In genomic region chr4:44232771-44233712, GRCm38 (mm10) we compare ENCODE assay signal across 8 mouse cellular contexts. TPM values are rescaled to one million over a fixed set of nuclear protein-coding genes. Genes with fewer than 3 reads are reported as not detected.
DNase-seq lines count a peak whose midpoint lies in the region; ATAC-seq and TF ChIP-seq lines count a peak whose summit lies in the region.

No protein-coding gene starts in this region.

- H3K4me2 ChIP-seq in heart, embryonic 14.5 days (ENCODE audit: low read length) = peak overlapping the region; percentile 91
- peak overlapping the region; percentile 95 for H3K4me2 ChIP-seq in kidney, embryonic 16.5 days (replicated peaks; ENCODE audit: low read depth, low read length)
- H3K4me2 ChIP-seq in liver, postnatal 0 days (ENCODE audit: low read depth, low read length) = peak overlapping the region; percentile 84
- H3K4me2 ChIP-seq in neural tube, embryonic 12.5 days (replicated peaks) = peak overlapping the region; percentile 87

- H3K36me3 ChIP-seq in heart, embryonic 14.5 days (ENCODE audit: control insufficient read depth, insufficient read depth, low read length) = no peaks in the 10 kb centered on the region
- no peaks in the 10 kb centered on the region for H3K36me3 ChIP-seq in kidney, embryonic 16.5 days (ENCODE audit: insufficient read depth, low read length)
- no peaks in the 10 kb centered on the region for H3K36me3 ChIP-seq in liver, postnatal 0 days (replicated peaks; ENCODE audit: insufficient read depth, low read length)
- H3K36me3 ChIP-seq in neural tube, embryonic 12.5 days = no peaks in the 10 kb centered on the region

- H3K27ac ChIP-seq in embryonic fibroblast, embryonic 13.5 days (ENCODE audit: insufficient read depth, low read length) = peak overlapping the region; percentile 68
- peak overlapping the region; percentile 77 to 91 for H3K27ac ChIP-seq in heart, embryonic 14.5 days (replicated peaks in 1 of 2; ENCODE audit: control insufficient read depth in 1 of 2, insufficient read depth in 1 of 2, low read depth in 2 of 2, low read length in 2 of 2)
- H3K27ac ChIP-seq in kidney, embryonic 16.5 days (ENCODE audit: low read length) = peak overlapping the region; percentile 93
- peak overlapping the region; percentile 90 for H3K27ac ChIP-seq in liver, postnatal 0 days (ENCODE audit: low read depth)
- peak overlapping the region; percentile 95 for H3K27ac ChIP-seq in neural tube, embryonic 12.5 days

- H3K4me1 ChIP-seq in embryonic fibroblast, embryonic 13.5 days (ENCODE audit: control insufficient read depth, insufficient read depth, low read length) = peaks cover 10% of the 10 kb centered on the region
- H3K4me1 ChIP-seq in heart, embryonic 14.5 days (ENCODE audit: control insufficient read depth in 2 of 2, insufficient read depth in 2 of 2, low read length in 2 of 2) = peaks cover 0 to 20% of the 10 kb centered on the region in 2 experiments; a peak in 3 of 4 replicates
- peaks cover 19% of the 10 kb centered on the region for H3K4me1 ChIP-seq in kidney, embryonic 16.5 days (ENCODE audit: insufficient read depth, low read length)
- peaks cover 11% of the 10 kb centered on the region for H3K4me1 ChIP-seq in liver, postnatal 0 days (ENCODE audit: insufficient read depth)
- H3K4me1 ChIP-seq in neural tube, embryonic 12.5 days = peaks cover 35% of the 10 kb centered on the region

- H3K9ac ChIP-seq in heart, embryonic 14.5 days (ENCODE audit: low read length) = peak overlapping the region; percentile 86
- peak overlapping the region; percentile 95 for H3K9ac ChIP-seq in kidney, embryonic 16.5 days (replicated peaks; ENCODE audit: low read length)
- H3K9ac ChIP-seq in liver, postnatal 0 days (replicated peaks) = peak overlapping the region; percentile 70
- peak overlapping the region; percentile 96 for H3K9ac ChIP-seq in neural tube, embryonic 12.5 days

- no peaks in the 10 kb centered on the region for H3K9me3 ChIP-seq in heart, embryonic 14.5 days (ENCODE audit: control insufficient read depth, low read length)
- no peaks in the 10 kb centered on the region for H3K9me3 ChIP-seq in kidney, embryonic 16.5 days (ENCODE audit: low read length)
- no peaks in the 10 kb centered on the region for H3K9me3 ChIP-seq in liver, postnatal 0 days (ENCODE audit: low read length)
- no peaks in the 10 kb centered on the region for H3K9me3 ChIP-seq in neural tube, embryonic 12.5 days

- WGBS in heart, embryonic 14.5 days = 1% methylated on average over 32 of the region's 68 CpGs
- WGBS in kidney, embryonic 16.5 days = under 1% methylated on average over 35 of the region's 68 CpGs
- 3% methylated on average over 36 of the region's 68 CpGs for WGBS in liver, postnatal 0 days (ENCODE audit: insufficient replicate concordance)
- whole genome bisulfite sequencing in neural tube, embryonic 12.5 days = 1% methylated on average over 45 of the region's 68 CpGs

- no peak for TF ChIP-seq POLR2A in embryonic fibroblast, embryonic 13.5 days (IDR thresholded peaks at IDR 0.05; ENCODE audit: low read depth, low read length)

- no peak for TF ChIP-seq CTCF in embryonic fibroblast, embryonic 13.5 days (IDR thresholded peaks at IDR 0.05; ENCODE audit: borderline replicate concordance, insufficient read depth, low read length)
- no peak for TF ChIP-seq CTCF in liver, postnatal 0 days (IDR thresholded peaks at IDR 0.05; ENCODE audit: low read depth)

- H3K4me3 ChIP-seq in embryonic fibroblast, embryonic 13.5 days (ENCODE audit: insufficient read depth, low read length) = peak overlapping the region; percentile 89
- peak overlapping the region; percentile 91 to 97 for H3K4me3 ChIP-seq in heart, embryonic 14.5 days (ENCODE audit: control insufficient read depth in 1 of 2, insufficient read depth in 1 of 2, low read depth in 1 of 2, low read length in 2 of 2)
- H3K4me3 ChIP-seq in kidney, embryonic 16.5 days (ENCODE audit: low read length) = peak overlapping the region; percentile 84
- H3K4me3 ChIP-seq in liver, postnatal 0 days (ENCODE audit: low read depth, low read length) = peak overlapping the region; percentile 68
- peak overlapping the region; percentile 96 for H3K4me3 ChIP-seq in neural tube, embryonic 12.5 days

- DNase-seq in CD4-positive helper T cell, adult 2 months (ENCODE audit: low read depth, low spot score) = peak; percentile 57
- peak; percentile 9 to 30 for DNase-seq in adrenal gland, postnatal 4 days (ENCODE audit: low spot score in 2 of 2)
- peak; percentile 59 for DNase-seq in liver, postnatal 0 days
- peak; percentile 35 to 44 for DNase-seq in thymus, adult 18-20 months

- peak; percentile 39 for ATAC-seq in heart, embryonic 14.5 days (ENCODE audit: insufficient number of reproducible peaks, insufficient read depth, low FRiP score, low read depth)
- ATAC-seq in kidney, embryonic 16.5 days (ENCODE audit: low FRiP score, low TSS enrichment) = peak; percentile 57
- peak; percentile 6 for ATAC-seq in liver, postnatal 0 days
- peak; percentile 48 for ATAC-seq in neural tube, embryonic 12.5 days (ENCODE audit: low FRiP score, low read depth)

- H3K27me3 ChIP-seq in heart, embryonic 14.5 days (ENCODE audit: control insufficient read depth, insufficient read depth, low read length) = no peaks in the 10 kb centered on the region
- no peaks in the 10 kb centered on the region for H3K27me3 ChIP-seq in kidney, embryonic 16.5 days (ENCODE audit: insufficient read depth, low read length)
- 0 out of 2 replicates have a peak, but pooled peaks cover 4% of the 10 kb centered on the region for H3K27me3 ChIP-seq in liver, postnatal 0 days (ENCODE audit: insufficient read depth, low read length)
- H3K27me3 ChIP-seq in neural tube, embryonic 12.5 days (replicated peaks) = no peaks in the 10 kb centered on the region

- TF ChIP-seq EP300 in liver, postnatal 0 days (IDR thresholded peaks at IDR 0.05; ENCODE audit: low read depth) = no peak

RNA-seq across cellular contexts. Expression of gene Rnf38, which starts 0.5 kb away (rescaled TPM):
- total RNA-seq in adrenal gland, postnatal 4 days (2021) = 10 to 100 TPM; 61.0 to 65.1 TPM
- 54.7 and 57.3 TPM in 2 replicates for polyA plus RNA-seq in embryonic fibroblast, embryonic 13.5 days (2011; ENCODE audit: insufficient read length, low read depth, missing spikeins)
- polyA plus RNA-seq in heart, embryonic 14.5 days (2014; fragmentation: Nextera tagmentation; extraction: Ambion mirVana) = 24.3 and 25.2 TPM in 2 replicates
- polyA plus RNA-seq in kidney, embryonic 16.5 days (2015; fragmentation: Nextera tagmentation; extraction: Ambion mirVana) = 20.2 and 23.7 TPM in 2 replicates
- polyA plus RNA-seq in liver, postnatal 0 days (2015; fragmentation: Nextera tagmentation; extraction: Ambion mirVana) = 5.6 and 5.9 TPM in 2 replicates
- polyA plus RNA-seq in neural tube, embryonic 12.5 days (2016; fragmentation: Nextera tagmentation; extraction: Ambion mirVana) = 47.1 and 53.9 TPM in 2 replicates

Comparison
In these comparisons a context has a peak if more than half of its experiments do, and no peak if none do; other contexts are left out.
1. Peak in every context shown above with its lines: DNase-seq, ATAC-seq, H3K4me3 ChIP-seq and H3K27ac ChIP-seq.
2. ATAC-seq: peak in every context shown above with its lines; median percentile 57 in kidney, embryonic 16.5 days; 48 in neural tube, embryonic 12.5 days; 39 in heart, embryonic 14.5 days; 6 in liver, postnatal 0 days.